Mouse (Mus musculus) cortical plate, adult 2 months (tissue): ENCODE data around the gene Aqr. TPM values are rescaled to one million over a fixed set of nuclear protein-coding genes. Genes with fewer than 3 reads are reported as not detected.

Experiments
- H3K27ac ChIP-seq: fragments of 200-500 bp; 2 replicates; pipeline ENCODE4 v1.5.1; 2012; ENCODE audit warnings: low read length, control low read depth, inconsistent platforms; ENCODE audit not compliant: insufficient read depth
- H3K4me1 ChIP-seq: fragments of 200-500 bp; 2 replicates; pipeline ENCODE4 v1.6.1; 2011; ENCODE audit warnings: low read length; ENCODE audit not compliant: control insufficient read depth, insufficient read depth
- H3K4me3 ChIP-seq: fragments of 200-500 bp; 2 replicates; pipeline ENCODE4 v1.5.1; 2011; ENCODE audit warnings: mild to moderate bottlenecking, low read length, control low read depth; ENCODE audit not compliant: insufficient read depth
- CTCF ChIP-seq: fragments of 200-500 bp; IDR thresholded peaks from 2 replicates; pipeline ENCODE4 v1.5.1; 2011; ENCODE audit warnings: mild to moderate bottlenecking, control low read depth, low read length; ENCODE audit not compliant: insufficient read depth; ENCODE audit errors: extremely low read depth
- POLR2A ChIP-seq: fragments of 200-500 bp; IDR thresholded peaks from 2 replicates; pipeline ENCODE4 v1.6.1; 2011; ENCODE audit warnings: mild to moderate bottlenecking, low read length, control low read depth; ENCODE audit not compliant: insufficient read depth; ENCODE audit errors: extremely low read depth
- polyA plus RNA-seq: library from polyadenylated mRNA; depleted of rRNA; stranded (reverse); fragments of >200 nt; gene quantifications from 2 replicates; pipeline ENCODE4 v1.2.3, GENCODE M21; 2012

Gene Aqr
- polyA plus RNA-seq, 1 experiment = 26.0 TPM

- Histone ChIP-seq H3K4me3 (peak overlapping the region; percentile 66), H3K27ac (no peak overlapping the region), H3K4me1 (no peaks in the 10 kb centered on the region; the same call in 1 of the 2 replicates)
- peak; percentile 61 for TF ChIP-seq CTCF
- peak; percentile 68 for TF ChIP-seq POLR2A
Measured at GRCm38 (mm10) chr2:114174651-114175484, 12.0 kb downstream of the Aqr start.

GRCm38 (mm10) chr2:114173248-114173647, 13.6 kb downstream of the Aqr start:
- H3K27ac ChIP-seq = no peak overlapping the region
- no peaks in the 10 kb centered on the region; the same call in 1 of the 2 replicates for H3K4me1 ChIP-seq
- no peak for TF ChIP-seq POLR2A
- TF ChIP-seq CTCF = no peak
- H3K4me3 ChIP-seq = no peak overlapping the region

GRCm38 (mm10) chr2:114167837-114168236, 19.0 kb downstream of the Aqr start:
- Histone ChIP-seq H3K4me1 (no peaks in the 10 kb centered on the region; the same call in 1 of the 2 replicates), H3K27ac (no peak overlapping the region), H3K4me3 (no peak overlapping the region)
- TF ChIP-seq POLR2A (no peak), CTCF (no peak)

GRCm38 (mm10) chr2:114161978-114162377, 24.8 kb downstream of the Aqr start:
- H3K4me3 ChIP-seq = no peak overlapping the region
- TF ChIP-seq POLR2A (no peak), CTCF (no peak)
- no peak overlapping the region for H3K27ac ChIP-seq
- no peaks in the 10 kb centered on the region for H3K4me1 ChIP-seq

- Histone ChIP-seq H3K4me1 (no peaks in the 10 kb centered on the region), H3K27ac (no peak overlapping the region), H3K4me3 (no peak overlapping the region)
- no peak for TF ChIP-seq CTCF
- no peak for TF ChIP-seq POLR2A
Measured at GRCm38 (mm10) chr2:114157345-114157744, 29.5 kb downstream of the Aqr start.

GRCm38 (mm10) chr2:114156639-114157038, 30.2 kb downstream of the Aqr start:
- H3K27ac ChIP-seq = no peak overlapping the region
- no peaks in the 10 kb centered on the region for H3K4me1 ChIP-seq
- no peak overlapping the region for H3K4me3 ChIP-seq
- TF ChIP-seq CTCF (no peak), POLR2A (no peak)

GRCm38 (mm10) chr2:114153247-114153646, 33.6 kb downstream of the Aqr start:
- Histone ChIP-seq H3K27ac (no peak overlapping the region), H3K4me1 (no peaks in the 10 kb centered on the region), H3K4me3 (no peak overlapping the region)
- TF ChIP-seq CTCF = no peak
- no peak for TF ChIP-seq POLR2A

- no peak for TF ChIP-seq CTCF
- TF ChIP-seq POLR2A = no peak
- Histone ChIP-seq H3K4me3 (no peak overlapping the region), H3K4me1 (no peaks in the 10 kb centered on the region), H3K27ac (no peak overlapping the region)
Measured at GRCm38 (mm10) chr2:114146864-114147458, 39.9 kb downstream of the Aqr start.

GRCm38 (mm10) chr2:114145315-114145801, 41.5 kb downstream of the Aqr start:
- no peak overlapping the region for H3K4me3 ChIP-seq
- no peak overlapping the region for H3K27ac ChIP-seq
- H3K4me1 ChIP-seq = no peaks in the 10 kb centered on the region
- TF ChIP-seq CTCF (peak; percentile 63), POLR2A (no peak)
